Mouse (Mus musculus) c-Kit-positive CD71-positive TER-119-negative erythroid progenitor cells, embryonic 14.5 days (primary cell): ENCODE results near the gene Chst5.
"Not testable (repeated sequence)": the region's sequence is repeated elsewhere in the genome, so short reads cannot be mapped to it uniquely, and the experiment has no call there.

ENCODE experiments used
- DNase-seq: peaks from one replicate; pipeline ENCODE4 v3.0.0-alpha.2; 2013; ENCODE audit warnings: low read depth

The Chst5 gene

DNA sequence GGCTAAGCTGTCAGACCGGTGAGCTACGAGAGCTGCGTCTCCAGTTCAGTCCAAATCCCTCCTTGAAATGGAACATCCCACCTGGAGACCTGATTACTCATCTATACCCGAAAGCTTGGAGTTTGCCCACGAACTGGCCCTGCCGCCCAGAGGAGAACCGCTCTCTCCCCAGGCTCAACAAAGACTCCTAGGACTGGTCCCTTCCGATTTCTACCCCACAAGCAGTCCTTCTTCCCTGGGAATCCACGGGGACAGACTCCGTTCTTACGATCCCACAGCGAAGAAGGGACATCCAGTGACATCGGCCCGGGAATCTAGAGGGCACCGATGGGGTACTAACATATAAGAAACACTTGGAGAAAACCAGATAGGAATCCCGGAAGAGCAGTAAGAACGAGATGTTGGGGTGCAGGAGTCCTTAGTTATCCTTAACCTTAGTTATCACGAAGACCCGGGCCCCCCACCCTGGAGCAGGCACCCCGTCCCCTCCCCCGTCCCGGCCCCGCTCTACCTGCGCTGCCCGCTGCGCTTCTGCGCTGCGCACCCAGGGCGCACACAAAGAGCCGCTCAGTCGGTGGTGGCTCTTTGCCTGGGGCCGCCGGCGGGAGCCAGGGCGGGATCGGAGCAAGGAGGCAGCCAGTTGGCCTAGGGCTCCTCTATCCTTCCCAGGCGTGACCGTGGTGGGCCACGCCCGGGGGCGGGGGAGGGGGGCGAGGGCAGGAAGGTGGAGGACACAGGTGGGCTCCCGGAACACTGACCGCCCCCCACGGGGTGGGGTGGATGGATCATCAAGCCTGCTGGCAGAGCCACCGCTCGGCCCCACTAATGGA lies at the start of gene Chst5:
Chst5 (minus strand) TSS at position 827 of the 830 bp plus-strand sequence.
- no peak for DNase-seq

DNA sequence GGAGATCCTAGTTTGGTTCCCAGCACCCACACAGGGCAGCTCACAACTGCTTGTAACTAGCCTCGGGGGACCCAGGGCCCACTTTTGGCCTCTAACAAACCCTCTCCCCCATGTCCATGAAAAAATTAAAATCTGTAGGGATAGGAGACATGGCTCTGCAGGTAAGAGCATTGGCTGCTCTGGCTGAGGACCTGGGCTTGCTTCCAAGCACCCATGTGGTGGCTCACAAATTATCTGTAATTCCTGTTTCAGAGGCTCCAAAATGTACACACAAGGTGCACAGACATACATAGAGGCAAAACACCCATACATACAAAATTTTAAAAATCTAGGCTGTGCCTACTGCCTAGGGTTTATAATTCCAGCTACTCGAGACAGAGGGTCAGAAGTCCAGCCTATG lies 47.0 kb upstream of the Chst5 start:
- DNase-seq, result no peak

DNA sequence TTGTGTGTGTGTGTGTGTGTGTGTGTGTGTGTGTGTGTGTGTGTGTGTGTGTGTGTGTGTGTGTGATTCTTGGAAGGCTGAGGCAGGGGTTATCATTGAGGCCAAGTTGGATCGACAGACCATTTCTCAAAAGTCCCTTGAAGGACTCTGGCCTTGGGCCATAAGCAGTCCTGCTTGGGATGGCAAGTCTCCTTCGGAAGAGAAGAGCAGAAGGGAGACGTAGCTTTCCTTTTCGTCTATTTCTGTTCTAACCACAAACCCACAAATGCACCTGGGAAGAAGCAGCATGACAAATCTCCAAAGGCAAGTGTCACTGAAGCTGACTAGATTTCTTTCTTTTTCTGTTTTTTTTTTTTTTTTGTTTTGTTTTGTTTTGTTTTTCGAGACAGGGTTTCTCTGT lies 45.6 kb upstream of the Chst5 start:
- no peak for DNase-seq

DNA sequence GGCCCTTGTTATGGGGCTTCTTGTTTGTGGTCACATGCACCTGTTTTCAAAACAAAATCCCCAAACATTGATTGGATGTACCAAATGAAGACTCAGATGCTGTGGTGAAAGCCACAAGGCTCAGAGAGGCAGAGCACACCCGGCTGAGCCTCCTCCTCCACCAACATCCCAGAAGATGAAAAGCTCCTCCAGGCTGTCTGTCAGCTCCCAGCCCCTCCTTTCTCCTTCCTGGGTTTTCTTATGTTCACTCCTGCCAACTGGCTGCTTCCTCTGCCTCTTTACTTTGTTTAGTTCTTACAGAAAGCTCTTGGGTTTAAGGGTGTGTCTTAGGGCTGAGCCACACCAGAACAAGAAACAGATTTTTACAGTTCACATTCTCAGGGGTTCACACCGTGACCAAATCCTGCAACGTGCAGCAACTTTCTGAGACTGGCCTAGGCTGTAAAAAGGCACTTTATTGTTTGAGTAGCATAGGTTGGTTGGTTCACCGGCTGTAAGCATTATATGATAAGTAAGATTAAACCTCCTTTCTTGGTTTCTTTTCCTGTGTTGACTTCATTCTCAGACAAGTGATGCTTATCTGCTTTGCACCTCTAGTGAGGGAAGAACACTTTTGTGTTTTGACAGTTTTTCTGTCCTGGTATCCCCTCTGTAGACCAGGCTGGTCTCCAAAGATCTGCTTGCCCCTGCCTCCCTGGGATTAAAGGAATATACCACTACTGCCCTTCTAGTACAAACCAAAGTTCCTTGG lies 44.8 kb upstream of the Chst5 start:
- DNase-seq, result no peak

DNA sequence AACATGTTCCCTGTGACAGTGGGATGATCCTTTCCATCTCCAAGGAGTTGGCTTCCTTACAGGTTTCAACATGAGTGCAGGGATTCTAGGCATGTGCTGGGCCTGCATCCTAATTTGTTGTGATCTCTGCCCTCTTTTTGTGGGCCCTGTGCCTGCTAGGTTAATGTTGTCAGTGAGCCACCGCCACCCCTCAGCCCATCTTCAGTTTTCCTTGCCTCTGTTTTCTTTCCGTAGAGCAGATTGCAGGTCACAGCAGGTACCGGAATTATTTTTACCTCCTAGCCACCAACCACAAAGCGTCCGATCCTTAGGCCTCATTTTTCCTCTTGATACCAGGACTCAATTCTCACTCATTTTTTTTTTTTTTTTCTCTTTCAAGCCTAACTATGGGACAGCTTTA lies 41.7 kb upstream of the Chst5 start:
- DNase-seq, result no peak

DNA sequence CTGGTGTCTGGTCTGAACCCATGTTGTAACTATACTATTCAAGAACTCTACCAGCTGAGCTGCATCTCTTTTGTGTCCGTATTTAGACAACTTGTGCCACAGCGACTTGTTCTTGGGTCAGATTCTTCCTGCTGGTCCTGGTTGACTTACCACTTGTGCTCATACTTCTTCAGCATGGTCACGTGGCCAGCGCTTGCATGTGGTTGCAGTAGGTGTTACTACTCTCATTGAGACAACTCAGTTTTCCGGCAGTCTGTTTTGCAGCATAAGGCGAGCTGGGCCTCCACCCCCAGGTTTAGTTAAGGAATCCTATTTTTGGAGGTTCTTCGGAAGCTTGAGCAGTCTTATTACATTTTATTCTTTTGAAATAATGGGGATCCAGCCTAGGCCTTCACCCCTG lies 41.1 kb upstream of the Chst5 start:
- no peak for DNase-seq

DNA sequence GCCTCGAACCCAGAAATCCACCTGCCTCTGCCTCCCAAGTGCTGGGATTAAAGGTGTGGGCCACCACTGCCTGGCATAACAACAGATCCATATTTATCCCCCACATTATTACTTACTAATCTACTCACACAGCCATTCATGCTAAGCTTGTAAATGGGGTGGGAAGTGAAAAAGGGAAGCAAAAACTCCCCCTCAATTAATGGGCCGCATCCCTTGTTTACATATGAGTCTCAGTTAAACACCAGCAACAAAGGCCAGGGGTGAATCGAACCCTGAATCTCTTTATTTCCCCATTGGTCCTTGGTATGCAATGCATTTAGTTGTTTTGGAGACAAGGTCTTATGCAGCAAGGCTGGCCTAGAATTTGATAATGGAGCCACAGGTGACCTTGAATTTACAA lies 40.6 kb upstream of the Chst5 start:
- no peak for DNase-seq

DNA sequence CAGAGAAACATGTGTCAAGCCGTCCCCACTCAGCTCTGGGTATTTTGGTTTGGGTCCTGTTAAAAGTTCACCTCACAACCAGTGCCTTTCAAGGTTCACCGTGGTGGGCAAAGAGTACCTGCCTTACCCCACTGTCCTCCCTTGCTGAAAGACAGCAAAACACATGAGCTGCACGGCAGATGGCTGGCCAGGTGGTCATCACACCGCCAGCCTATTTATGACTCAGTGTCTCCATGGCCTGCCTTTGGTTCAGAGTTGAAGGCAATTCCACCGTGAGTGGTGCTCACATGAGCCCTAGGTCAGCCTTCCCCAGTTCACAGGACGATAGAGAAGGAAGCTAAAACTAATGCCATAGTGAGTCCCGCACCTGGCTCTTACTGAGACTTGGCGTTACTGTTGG lies 37.7 kb upstream of the Chst5 start:
- DNase-seq, result no peak

DNA sequence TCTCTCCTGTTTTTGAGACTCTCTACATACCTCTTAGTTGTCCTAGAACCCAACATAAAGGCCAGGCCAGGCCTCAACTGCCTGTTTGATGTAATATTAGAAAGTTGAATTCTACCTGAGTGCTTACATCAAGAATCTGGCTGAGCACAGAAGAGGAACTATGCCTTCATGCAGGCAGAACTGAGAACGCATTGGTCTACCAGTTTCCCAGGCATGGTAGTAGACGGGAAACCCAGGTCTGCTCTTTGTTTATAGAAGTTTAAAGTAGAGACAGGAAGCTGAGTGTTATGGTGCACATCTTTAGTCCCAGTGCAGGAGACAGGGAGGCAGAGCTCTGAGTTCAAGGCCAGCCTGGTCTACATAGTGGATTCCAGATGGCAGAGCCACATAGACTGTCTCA lies 36.9 kb upstream of the Chst5 start:
- DNase-seq, result no peak

DNA sequence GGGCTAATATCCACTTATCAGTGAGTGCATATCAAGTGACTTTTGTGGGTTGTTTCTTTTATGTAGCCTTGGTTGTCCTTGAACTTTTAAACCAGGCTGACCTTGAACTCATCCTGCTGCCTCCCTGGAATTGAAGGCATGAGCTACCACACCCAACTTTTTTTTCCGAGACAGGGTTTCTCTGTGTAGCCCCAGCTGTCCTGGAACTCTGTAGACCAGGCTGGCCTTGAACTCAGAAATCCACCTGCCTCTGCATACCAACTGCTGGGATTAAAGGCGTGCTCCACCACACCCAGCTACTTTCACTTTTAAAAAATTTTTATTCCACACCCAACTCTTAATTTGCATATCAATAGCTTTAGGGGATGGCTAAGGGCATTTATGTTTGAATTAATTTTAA lies 33.3 kb upstream of the Chst5 start:
- no peak for DNase-seq

DNA sequence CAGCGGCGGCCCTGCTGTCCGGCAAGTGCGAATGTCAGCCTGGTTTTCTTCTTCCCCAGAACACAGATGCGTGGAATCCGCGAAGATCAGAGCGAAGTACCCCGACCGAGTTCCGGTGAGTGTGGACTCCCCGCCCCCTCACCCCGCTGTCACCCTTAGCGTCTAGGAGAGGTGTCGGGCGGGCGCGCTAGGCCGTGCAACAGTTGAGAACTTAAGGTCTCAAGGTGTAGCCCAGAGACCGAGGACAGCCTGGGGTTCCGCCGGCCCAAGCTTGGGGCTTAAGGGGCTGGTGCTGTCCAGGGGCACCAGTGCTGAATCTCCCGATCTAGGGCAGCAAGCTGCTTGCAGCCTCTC lies 30.8 kb upstream of the Chst5 start:
- peak; percentile 57 for DNase-seq

DNA sequence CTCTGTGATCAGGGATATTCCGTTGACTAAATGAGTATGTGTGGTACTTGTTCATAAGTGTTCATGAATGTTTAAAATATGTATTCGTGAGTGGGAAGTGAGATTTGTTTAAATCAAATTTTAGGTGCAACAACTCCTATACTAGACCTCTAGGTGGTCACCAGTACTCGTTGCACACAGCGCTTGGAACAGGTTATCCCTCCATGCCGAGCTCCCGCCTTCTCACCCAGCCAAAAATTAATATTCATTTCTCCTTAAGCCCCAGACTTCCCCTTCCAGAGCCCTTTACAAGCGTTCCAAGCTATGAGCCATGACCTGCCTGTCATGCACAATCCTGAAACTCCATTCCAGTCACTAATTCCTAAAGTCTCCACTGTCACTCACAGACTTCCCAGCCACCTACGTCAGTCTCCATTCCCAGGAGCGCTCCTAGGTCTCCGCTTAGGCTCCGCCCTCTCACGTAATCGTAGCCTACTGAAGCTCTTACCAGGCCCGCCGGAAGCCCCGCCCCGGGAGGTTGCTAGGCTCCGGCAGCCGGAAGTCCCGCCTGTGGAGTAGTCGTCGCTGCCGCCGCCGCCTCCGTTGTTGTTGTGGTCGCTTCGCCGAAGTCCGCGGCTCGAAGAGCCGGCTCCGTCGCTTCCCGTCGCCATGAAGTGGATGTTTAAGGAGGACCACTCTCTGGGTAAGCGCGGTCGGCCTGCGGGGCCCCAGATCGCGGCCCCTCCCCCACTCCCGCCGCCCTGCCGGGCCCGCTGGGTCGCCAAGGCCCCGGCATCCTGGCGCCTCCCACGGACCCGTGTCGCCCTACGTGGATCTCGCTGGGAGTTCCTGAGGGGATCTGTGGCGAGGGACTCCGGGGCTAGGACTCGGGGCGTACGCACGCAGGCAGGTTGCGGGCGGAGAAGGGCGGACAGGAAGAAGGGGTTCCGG lies 30.2 kb upstream of the Chst5 start, which contains the start of gene Gabarapl2:
Gabarapl2 (plus strand) TSS at position 533 of the 930 bp plus-strand sequence.
- DNase-seq, result peak; percentile 92

DNA sequence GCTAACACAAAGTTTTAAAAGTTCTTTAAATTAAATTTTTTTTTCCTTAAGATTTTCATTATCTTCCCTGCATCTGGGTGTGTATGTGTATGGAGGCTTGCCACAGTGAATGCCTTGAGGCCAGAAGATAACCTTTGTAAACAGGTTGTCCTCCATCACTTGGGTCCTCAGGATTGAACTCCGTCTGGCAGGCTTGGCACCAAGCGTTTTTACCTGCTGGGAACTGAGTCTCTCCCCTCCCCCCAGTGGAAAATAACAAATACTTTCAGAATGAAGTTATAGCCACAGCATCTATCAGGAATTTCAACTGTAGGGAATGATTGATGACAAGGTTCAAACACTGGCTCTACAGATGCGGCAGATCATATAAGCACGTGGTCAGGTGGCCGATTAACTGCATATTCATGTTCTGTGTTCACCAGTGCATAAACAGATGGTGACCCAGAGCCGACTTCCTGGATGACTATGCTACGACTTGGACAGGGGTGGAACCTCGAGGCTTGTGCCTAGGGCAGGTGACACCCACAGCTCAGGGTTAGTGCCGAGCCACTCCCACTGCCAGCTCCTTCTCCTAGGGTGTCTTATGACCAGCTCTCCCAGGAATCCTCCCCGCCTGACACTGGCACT lies 29.4 kb upstream of the Chst5 start:
- DNase-seq, result peak; percentile 48

DNA sequence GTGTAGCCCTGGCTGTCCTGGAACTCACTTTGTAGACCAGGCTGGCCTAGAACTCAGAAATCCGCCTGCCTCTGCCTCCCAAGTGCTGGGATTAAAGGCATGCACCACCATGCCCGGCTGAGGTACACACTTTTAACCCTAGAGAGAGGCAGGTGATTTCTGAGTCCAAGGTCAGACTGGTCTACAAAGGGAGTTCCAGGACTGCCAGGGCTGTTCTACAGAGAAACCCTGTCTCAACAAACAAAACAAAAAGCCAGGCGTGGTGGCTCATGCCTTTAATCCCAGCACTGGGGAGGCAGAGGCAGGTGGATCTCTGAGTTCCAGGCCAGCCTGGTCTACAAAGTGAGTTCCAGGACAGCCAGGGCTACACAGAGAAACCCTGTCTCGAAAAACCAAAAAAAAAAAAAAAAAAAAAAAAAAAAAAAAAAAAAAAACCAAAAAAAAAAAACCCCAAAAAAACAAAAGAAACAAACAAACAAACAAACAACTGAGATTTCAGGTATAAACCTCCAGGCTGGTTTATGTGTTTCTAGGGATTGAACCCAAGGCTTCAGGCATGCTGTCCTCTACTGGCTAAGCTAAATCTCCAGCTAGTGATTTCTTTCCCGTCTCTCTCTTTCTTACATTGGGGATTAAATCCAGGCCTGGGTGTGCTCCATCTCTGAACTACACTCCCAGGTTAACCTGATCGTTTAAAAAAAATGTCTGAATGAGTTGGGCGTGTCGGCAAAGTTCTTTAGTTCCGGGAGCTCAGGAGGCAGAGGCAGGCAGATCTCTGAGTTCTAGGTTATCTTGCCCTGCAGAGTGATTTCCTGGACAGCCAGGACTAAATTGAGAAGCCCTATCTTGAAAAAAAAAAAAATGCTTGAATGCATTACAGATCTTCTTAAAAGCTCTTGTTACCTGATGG lies 28.1 kb upstream of the Chst5 start:
- not testable (repeated sequence) for DNase-seq

DNA sequence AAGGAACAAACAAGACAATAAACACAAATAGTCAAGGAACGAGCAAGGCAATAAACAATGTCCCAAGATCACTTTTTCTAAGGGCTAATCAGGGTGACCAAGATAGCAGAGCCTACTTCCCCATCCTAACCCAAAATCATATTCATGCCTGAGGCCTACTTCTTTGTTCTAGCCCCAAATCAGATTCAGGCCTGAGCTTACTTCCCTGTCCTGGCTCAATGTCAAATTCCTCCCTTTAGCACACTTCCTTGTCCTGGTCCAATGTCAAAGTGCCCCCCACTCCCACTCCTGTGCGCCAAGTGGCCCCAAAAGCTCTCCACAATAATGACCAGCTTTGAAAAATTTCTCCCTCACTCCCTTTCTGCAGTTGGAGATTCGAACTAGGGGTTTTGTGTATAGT lies 26.9 kb upstream of the Chst5 start:
- DNase-seq, result no peak

DNA sequence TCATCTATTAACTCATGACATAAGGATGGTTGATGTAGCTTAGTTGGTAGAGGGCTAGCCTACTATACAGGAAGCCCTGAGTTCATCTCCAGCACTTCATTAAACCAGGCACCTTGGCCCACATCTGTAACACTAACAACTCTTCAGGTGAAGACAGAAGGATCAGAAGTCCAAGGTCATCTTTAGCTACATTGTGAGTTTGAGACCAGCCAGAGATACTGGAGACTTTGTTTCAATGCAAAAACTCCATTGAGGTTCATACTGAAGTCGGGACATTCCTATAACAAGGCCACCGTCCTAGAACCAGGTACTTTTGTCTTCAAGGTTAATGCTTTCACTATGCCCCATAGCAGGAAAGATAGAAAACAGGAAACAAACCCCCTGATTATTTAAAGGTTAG lies 24.0 kb upstream of the Chst5 start:
- no peak for DNase-seq

DNA sequence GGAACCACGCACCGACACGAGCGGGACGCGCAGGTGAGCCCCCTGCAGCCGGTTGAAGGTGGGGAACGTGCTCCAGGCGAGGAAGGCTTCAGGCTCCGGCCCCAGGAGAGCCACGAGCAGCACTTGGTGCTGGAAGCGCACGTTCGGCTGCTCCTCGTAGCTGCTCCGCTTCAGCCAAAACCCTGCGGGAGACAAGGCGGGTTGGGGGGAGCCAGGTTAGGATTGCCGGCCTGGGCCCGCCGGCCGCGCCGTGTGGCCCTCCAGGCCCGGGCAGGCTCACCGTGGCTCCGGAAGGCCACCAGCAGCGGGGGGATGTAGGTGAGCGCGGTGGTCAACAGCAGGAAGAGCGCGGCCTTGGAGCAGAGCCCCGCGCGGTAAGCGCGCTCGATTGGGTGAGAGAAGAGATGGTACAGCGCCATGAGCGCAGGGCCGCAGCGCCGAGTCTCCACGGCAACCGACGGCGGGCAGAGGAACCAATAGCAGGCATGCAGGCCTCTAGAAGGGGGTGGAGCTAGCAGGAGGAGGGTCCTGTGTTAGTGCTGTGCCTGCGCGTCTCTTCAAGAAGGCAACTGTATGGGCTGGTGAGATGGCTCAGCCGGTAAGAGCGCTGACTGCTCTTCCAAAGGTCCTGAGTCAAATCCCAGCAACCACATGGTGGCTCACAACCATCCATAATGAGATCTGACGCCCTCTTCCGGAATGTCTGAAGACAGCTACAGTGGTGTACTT lies 23.3 kb upstream of the Chst5 start, which contains the start of gene Tmem231:
Tmem231 (minus strand) TSS at position 534 of the 729 bp plus-strand sequence.
- peak; percentile 84 for DNase-seq

DNA sequence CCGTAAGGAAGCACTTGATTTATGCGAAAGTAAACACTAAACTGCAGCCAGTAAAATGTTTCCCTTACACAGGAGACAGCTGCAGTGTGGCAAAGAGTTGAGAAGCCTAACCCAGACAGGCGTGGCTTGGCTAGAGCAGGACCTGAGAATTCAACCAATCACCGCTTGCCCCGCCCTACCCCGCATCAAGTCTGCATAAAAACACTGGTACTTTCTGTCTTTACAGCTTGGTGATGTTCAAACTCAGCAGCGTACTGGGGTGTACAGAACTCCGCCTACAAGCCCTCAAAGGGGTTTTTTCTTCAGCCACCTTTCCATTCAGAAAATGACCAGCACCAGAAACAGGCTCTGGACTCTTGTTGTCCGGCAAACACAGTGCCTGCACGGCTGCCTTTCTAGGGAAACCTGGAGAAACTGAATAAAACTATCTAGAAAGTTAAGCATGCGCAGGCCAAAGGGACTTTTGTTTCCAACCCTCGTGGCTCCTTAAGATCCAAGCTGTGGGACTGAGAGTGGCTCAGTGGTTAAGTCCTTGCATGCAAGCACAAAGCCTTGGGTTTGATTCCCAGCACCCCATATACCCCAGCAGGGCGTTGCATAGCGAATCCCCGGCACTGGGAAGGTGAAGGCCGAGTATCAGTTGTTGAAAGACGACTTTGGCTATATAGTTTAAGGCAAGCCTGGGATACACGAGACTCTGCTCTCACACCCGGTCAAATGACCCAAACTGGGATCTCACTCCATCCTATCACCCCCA lies 22.5 kb upstream of the Chst5 start:
- peak; percentile 70 for DNase-seq

DNA sequence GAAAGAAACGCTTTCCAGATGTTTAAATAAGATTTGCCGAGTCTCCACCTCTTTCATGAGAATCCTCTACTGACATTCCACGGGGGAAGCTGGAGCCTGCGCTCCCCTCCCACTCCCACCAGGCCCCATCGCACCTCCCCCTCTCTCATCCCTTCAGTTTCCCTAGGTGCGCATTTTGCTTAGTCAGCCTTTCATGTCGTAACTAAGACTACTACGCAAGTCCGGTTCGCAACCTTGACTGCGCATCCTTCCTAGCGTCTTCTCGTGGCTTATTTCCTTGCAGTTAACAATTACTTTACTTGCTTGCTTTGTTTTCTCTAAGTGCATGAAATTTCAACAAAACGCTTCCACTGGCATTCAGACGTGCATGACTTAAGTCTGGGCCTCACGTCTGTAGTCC lies 21.5 kb upstream of the Chst5 start:
- DNase-seq, result no peak
